Mouse (Mus musculus): Measurements from ENCODE around the gene Cdc37.

Gene Cdc37

GRCm38 (mm10) chr9:21167140-21168097, 17.6 kb upstream of the Cdc37 start:
- DNase-seq: peak; percentile 97

GRCm38 (mm10) chr9:21166516-21166915, 16.7 kb upstream of the Cdc37 start:
- DNase-seq: peak; percentile 95

- DNase-seq: peak; percentile 97
These were observed 16.2 kb upstream of the Cdc37 start for GRCm38 (mm10) chr9:21165952-21166451.

- peak; percentile 98 for DNase-seq
These were observed 15.5 kb upstream of the Cdc37 start, which contains the start of gene Pde4a for GRCm38 (mm10) chr9:21165041-21165951. Gene Pde4a, plus strand, starts transcription at chr9:21165714.

- peak; percentile 92 for DNase-seq
These were observed 14.3 kb upstream of the Cdc37 start for GRCm38 (mm10) chr9:21164072-21164471.

GRCm38 (mm10) chr9:21163086-21164050, 13.6 kb upstream of the Cdc37 start:
- no peak for DNase-seq

- DNase-seq: peak; percentile 98
These were observed 11.6 kb upstream of the Cdc37 start for GRCm38 (mm10) chr9:21161209-21161909.

- no peak for DNase-seq
These were observed 5.0 kb upstream of the Cdc37 start for GRCm38 (mm10) chr9:21154787-21155186.

GRCm38 (mm10) chr9:21153833-21154232, 4.1 kb upstream of the Cdc37 start:
- DNase-seq: peak; percentile 92

GRCm38 (mm10) chr9:21153331-21153730, 3.5 kb upstream of the Cdc37 start:
- peak; percentile 95 for DNase-seq

GRCm38 (mm10) chr9:21152715-21153114, 2.9 kb upstream of the Cdc37 start:
- peak; percentile 93 for DNase-seq

GRCm38 (mm10) chr9:21149077-21149653, 617 bp downstream of the Cdc37 start:
- no peak for DNase-seq

GRCm38 (mm10) chr9:21148427-21148826, 1.4 kb downstream of the Cdc37 start:
- no peak for DNase-seq

- DNase-seq: peak; percentile 96
These were observed 3.1 kb downstream of the Cdc37 start for GRCm38 (mm10) chr9:21146722-21147121.

- peak; percentile 97 for DNase-seq
These were observed 4.4 kb downstream of the Cdc37 start for GRCm38 (mm10) chr9:21145431-21145830.

GRCm38 (mm10) chr9:21144361-21144760, 5.4 kb downstream of the Cdc37 start:
- DNase-seq: peak; percentile 91

GRCm38 (mm10) chr9:21141922-21142321, 7.9 kb downstream of the Cdc37 start:
- peak; percentile 93 for DNase-seq

GRCm38 (mm10) chr9:21138386-21138785, 11.4 kb downstream of the Cdc37 start:
- no peak for DNase-seq

- no peak for DNase-seq
These were observed 12.6 kb downstream of the Cdc37 start for GRCm38 (mm10) chr9:21137229-21137628.

GRCm38 (mm10) chr9:21136401-21136800, 13.4 kb downstream of the Cdc37 start:
- no peak for DNase-seq

- DNase-seq: no peak
These were observed 13.8 kb downstream of the Cdc37 start for GRCm38 (mm10) chr9:21135941-21136381.
